ENCODE assay signal across 8 mouse cellular contexts in the genomic region with DNA sequence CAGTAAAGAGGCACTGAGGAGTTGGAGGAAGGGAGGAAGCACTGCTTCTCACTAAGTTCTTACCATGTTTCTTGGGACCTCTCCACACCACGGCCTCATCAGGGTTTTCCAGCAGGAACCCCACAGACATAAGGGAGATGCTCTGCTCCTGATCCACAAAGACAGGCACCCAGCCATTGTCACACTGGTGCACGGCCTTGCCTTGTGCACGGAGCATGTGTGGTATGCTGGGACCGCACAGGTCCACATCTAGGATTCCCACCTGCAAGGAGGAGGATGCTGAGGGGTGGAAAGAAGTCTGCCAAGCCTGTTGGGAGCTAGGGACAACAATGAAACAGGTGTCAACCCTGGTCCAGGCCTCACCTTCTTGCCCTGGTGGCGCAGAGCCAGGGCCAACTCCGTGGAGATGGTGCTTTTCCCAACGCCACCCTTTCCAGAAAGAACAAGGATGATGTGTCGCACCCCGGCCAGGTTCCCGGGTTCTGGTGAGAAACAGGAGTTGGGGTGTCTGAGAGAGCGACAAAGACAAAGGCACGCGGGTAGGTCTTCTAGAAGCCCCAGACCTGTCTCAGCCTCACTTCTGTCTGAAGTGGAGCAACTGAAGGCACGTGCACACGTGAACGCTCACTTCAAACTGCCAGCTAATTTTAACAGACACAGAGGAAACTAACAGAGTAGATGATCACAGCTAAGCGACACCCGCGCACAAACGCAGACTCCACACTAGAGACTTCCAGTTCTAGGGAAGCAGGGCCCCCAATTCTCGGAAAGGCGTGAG. TPM values are rescaled to one million over a fixed set of nuclear protein-coding genes. Genes with fewer than 3 reads are reported as not detected.
A peak's percentile ranks its signal among the peaks of the same experiment; 100 is the strongest.
DNase-seq lines count a peak whose midpoint lies in the region; ATAC-seq and TF ChIP-seq lines count a peak whose summit lies in the region.

No protein-coding gene starts in this region.

- H3K4me2 ChIP-seq in forebrain, embryonic 15.5 days (replicated peaks), result peak overlapping the region; percentile 79
- H3K4me2 ChIP-seq in liver, postnatal 0 days (ENCODE audit: low read depth, low read length), result peak overlapping the region; percentile 95

- peak in 1 of 2 experiments; percentile 21 for DNase-seq in heart, adult 2 months
- DNase-seq in heart, adult 18-20 months, result no peak
- no peak for DNase-seq in liver, postnatal 0 days
- DNase-seq in left cerebral cortex, adult 9 months (ENCODE audit: low spot score in 2 of 2), result no peak
- DNase-seq in spleen, postnatal 36 days (ENCODE audit: low spot score in 2 of 2), result no peak
- no peak for DNase-seq in Muller cell, postnatal 12 days (ENCODE audit: inconsistent ontology term)

- peak overlapping the region; percentile 71 for H3K27ac ChIP-seq in heart, adult 2 months
- H3K27ac ChIP-seq in ES-Bruce4 (ENCODE audit: insufficient read depth, low read length), result no peak overlapping the region
- no peak overlapping the region for H3K27ac ChIP-seq in forebrain, embryonic 15.5 days (replicated peaks)
- peak overlapping the region; percentile 69 for H3K27ac ChIP-seq in liver, postnatal 0 days (ENCODE audit: low read depth)

- H3K4me3 ChIP-seq in heart, adult 2 months, result peak overlapping the region; percentile 76
- H3K4me3 ChIP-seq in ES-Bruce4 (ENCODE audit: low read depth, low read length), result peak overlapping the region; percentile 99
- H3K4me3 ChIP-seq in forebrain, embryonic 15.5 days, result peak overlapping the region; percentile 58
- peak overlapping the region; percentile 98 for H3K4me3 ChIP-seq in liver, postnatal 0 days (ENCODE audit: low read depth, low read length)

- H3K27me3 ChIP-seq in heart, adult 2 months (ENCODE audit: control insufficient read depth, insufficient read depth, low read length), result no peaks in the 10 kb centered on the region
- H3K27me3 ChIP-seq in ES-Bruce4 (ENCODE audit: control insufficient read depth, insufficient read depth, low read length, poor library complexity, severe bottlenecking), result no peaks in the 10 kb centered on the region
- H3K27me3 ChIP-seq in forebrain, embryonic 15.5 days, result no peaks in the 10 kb centered on the region
- H3K27me3 ChIP-seq in liver, postnatal 0 days (ENCODE audit: insufficient read depth, low read length), result no peaks in the 10 kb centered on the region

- no peaks in the 10 kb centered on the region for H3K9me3 ChIP-seq in ES-Bruce4 (replicated peaks; ENCODE audit: control insufficient read depth, insufficient read depth, low read length, poor library complexity, severe bottlenecking)
- no peaks in the 10 kb centered on the region for H3K9me3 ChIP-seq in forebrain, embryonic 15.5 days
- H3K9me3 ChIP-seq in liver, postnatal 0 days (ENCODE audit: low read length), result no peaks in the 10 kb centered on the region

- intact Hi-C loops in heart, adult 2 months (cut with DNase I), result loop anchor here (2.0 kb wide), 1 partner anchor 35 kb away; a partner anchor contains a TSS

- no peak for TF ChIP-seq EP300 in heart, adult 2 months (IDR thresholded peaks at IDR 0.05; ENCODE audit: insufficient read depth, low read depth, low read length)
- TF ChIP-seq EP300 in ES-Bruce4 (IDR thresholded peaks at IDR 0.05; ENCODE audit: insufficient read depth, low read depth, low read length), result no peak
- TF ChIP-seq EP300 in liver, postnatal 0 days (IDR thresholded peaks at IDR 0.05; ENCODE audit: low read depth), result no peak

- no peak for TF ChIP-seq POLR2A in heart, adult 2 months (IDR thresholded peaks at IDR 0.05; ENCODE audit: insufficient read depth, low read depth, low read length)
- TF ChIP-seq POLR2A in ES-Bruce4 (IDR thresholded peaks at IDR 0.05; ENCODE audit: insufficient read depth, low read length), result no peak

- ATAC-seq in forebrain, embryonic 15.5 days (replicated peaks), result no peak
- no peak for ATAC-seq in liver, postnatal 0 days

- no peaks in the 10 kb centered on the region for H3K79me2 ChIP-seq in heart, adult 2 months (replicated peaks; ENCODE audit: control insufficient read depth, insufficient read depth, low read length)

- H3K36me3 ChIP-seq in heart, adult 2 months (ENCODE audit: control insufficient read depth, insufficient read depth, low read length), result no peaks in the 10 kb centered on the region
- 0 out of 2 replicates have a peak, but pooled peaks cover 3% of the 10 kb centered on the region for H3K36me3 ChIP-seq in ES-Bruce4 (ENCODE audit: control insufficient read depth, insufficient read depth, low read length, poor library complexity, severe bottlenecking)
- peaks cover 31% of the 10 kb centered on the region for H3K36me3 ChIP-seq in forebrain, embryonic 15.5 days
- peaks cover 55% of the 10 kb centered on the region for H3K36me3 ChIP-seq in liver, postnatal 0 days (replicated peaks; ENCODE audit: insufficient read depth, low read length)

- 20% methylated on average over 22 of the region's 22 CpGs for WGBS in heart, adult 2 months
- WGBS in forebrain, embryonic 15.5 days, result 26% methylated on average over 22 of the region's 22 CpGs
- 19% methylated on average over 22 of the region's 22 CpGs for WGBS in liver, postnatal 0 days (ENCODE audit: insufficient replicate concordance)

- no peak for TF ChIP-seq CTCF in heart, adult 2 months (IDR thresholded peaks at IDR 0.05)
- no peak for TF ChIP-seq CTCF in ES-Bruce4 (IDR thresholded peaks at IDR 0.05; ENCODE audit: low read depth, low read length)
- no peak for TF ChIP-seq CTCF in liver, postnatal 0 days (IDR thresholded peaks at IDR 0.05; ENCODE audit: low read depth)

- peaks cover 15% of the 10 kb centered on the region for H3K4me1 ChIP-seq in heart, adult 2 months (ENCODE audit: control insufficient read depth, insufficient read depth, low read length)
- H3K4me1 ChIP-seq in ES-Bruce4 (ENCODE audit: control insufficient read depth, insufficient read depth, low read length), result no peaks in the 10 kb centered on the region
- peaks cover 31% of the 10 kb centered on the region for H3K4me1 ChIP-seq in forebrain, embryonic 15.5 days
- peaks cover 23% of the 10 kb centered on the region for H3K4me1 ChIP-seq in liver, postnatal 0 days (ENCODE audit: insufficient read depth)

- peak overlapping the region; percentile 79 for H3K9ac ChIP-seq in heart, adult 2 months (ENCODE audit: low read depth, low read length)
- H3K9ac ChIP-seq in ES-Bruce4 (ENCODE audit: low read depth, poor library complexity, severe bottlenecking), result peak overlapping the region; percentile 50
- peak overlapping the region; percentile 43 for H3K9ac ChIP-seq in forebrain, embryonic 15.5 days (replicated peaks)
- peak overlapping the region; percentile 91 for H3K9ac ChIP-seq in liver, postnatal 0 days (replicated peaks)

RNA-seq across cellular contexts. Expression of a gene that starts 0.6 kb away (rescaled TPM):
- 10 to 100 TPM; 18.2 to 22.7 TPM for total RNA-seq in heart, adult 2 months (2021)
- polyA plus RNA-seq in heart, adult 2 months (2012; rRNA removed), result 17.8 and 17.9 TPM in 2 replicates
- 10 to 100 TPM; 20.0 to 21.3 TPM for total RNA-seq in heart, adult 18-20 months (2021)
- polyA plus RNA-seq in ES-Bruce4 (2011; ENCODE audit: insufficient read depth, insufficient read length, low read depth, missing spikeins), result 29.8 and 39.0 TPM in 2 replicates
- polyA plus RNA-seq in forebrain, embryonic 15.5 days (2015; fragmentation: Nextera tagmentation; extraction: Ambion mirVana), result 73.2 and 74.2 TPM in 2 replicates
- 41.5 and 46.4 TPM in 2 replicates for polyA plus RNA-seq in liver, postnatal 0 days (2015; fragmentation: Nextera tagmentation; extraction: Ambion mirVana)

RNA-seq across cellular contexts. Expression of a gene that starts 0.9 kb away (rescaled TPM):
- total RNA-seq in heart, adult 2 months (2021), result 10 to 100 TPM; 30.4 to 33.8 TPM
- 47.0 and 66.2 TPM in 2 replicates for polyA plus RNA-seq in heart, adult 2 months (2012; rRNA removed)
- 10 to 100 TPM; 28.1 to 34.0 TPM for total RNA-seq in heart, adult 18-20 months (2021)
- 10.5 and 13.8 TPM in 2 replicates for polyA plus RNA-seq in ES-Bruce4 (2011; ENCODE audit: insufficient read depth, insufficient read length, low read depth, missing spikeins)
- polyA plus RNA-seq in forebrain, embryonic 15.5 days (2015; fragmentation: Nextera tagmentation; extraction: Ambion mirVana), result 81.5 and 82.5 TPM in 2 replicates
- 43.5 and 45.5 TPM in 2 replicates for polyA plus RNA-seq in liver, postnatal 0 days (2015; fragmentation: Nextera tagmentation; extraction: Ambion mirVana)

RNA-seq across cellular contexts. Expression of a gene that starts 9.3 kb away (rescaled TPM):
- total RNA-seq in heart, adult 2 months (2021), result 10 to 100 TPM; 16.9 to 18.3 TPM
- polyA plus RNA-seq in heart, adult 2 months (2012; rRNA removed), result 19.3 and 20.3 TPM in 2 replicates
- 10 to 100 TPM; 18.4 to 22.3 TPM for total RNA-seq in heart, adult 18-20 months (2021)
- polyA plus RNA-seq in ES-Bruce4 (2011; ENCODE audit: insufficient read depth, insufficient read length, low read depth, missing spikeins), result 4.0 and 6.8 TPM in 2 replicates
- 32.8 and 34.6 TPM in 2 replicates for polyA plus RNA-seq in forebrain, embryonic 15.5 days (2015; fragmentation: Nextera tagmentation; extraction: Ambion mirVana)
- 11.3 and 11.9 TPM in 2 replicates for polyA plus RNA-seq in liver, postnatal 0 days (2015; fragmentation: Nextera tagmentation; extraction: Ambion mirVana)

RNA-seq across cellular contexts. Expression of a gene that starts 9.4 kb away (rescaled TPM):
- 100 to 1,000 TPM in 1 of 2 experiments, 10 to 100 TPM in 1; 95.6 to 102 TPM for total RNA-seq in heart, adult 2 months (2021)
- polyA plus RNA-seq in heart, adult 2 months (2012; rRNA removed), result 102 and 133 TPM in 2 replicates
- 100 to 1,000 TPM in 1 of 2 experiments, 10 to 100 TPM in 1; 99.9 to 125 TPM for total RNA-seq in heart, adult 18-20 months (2021)
- polyA plus RNA-seq in ES-Bruce4 (2011; ENCODE audit: insufficient read depth, insufficient read length, low read depth, missing spikeins), result 29.9 and 35.5 TPM in 2 replicates
- 77.6 and 82.2 TPM in 2 replicates for polyA plus RNA-seq in forebrain, embryonic 15.5 days (2015; fragmentation: Nextera tagmentation; extraction: Ambion mirVana)
- polyA plus RNA-seq in liver, postnatal 0 days (2015; fragmentation: Nextera tagmentation; extraction: Ambion mirVana), result 99.6 and 101 TPM in 2 replicates

RNA-seq across cellular contexts. Expression of a gene that starts 10.8 kb away (rescaled TPM):
- 10 to 100 TPM; 30.7 to 37.7 TPM for total RNA-seq in heart, adult 2 months (2021)
- polyA plus RNA-seq in heart, adult 2 months (2012; rRNA removed), result 46.4 and 55.2 TPM in 2 replicates
- 10 to 100 TPM; 33.8 to 36.0 TPM for total RNA-seq in heart, adult 18-20 months (2021)
- 31.1 and 32.3 TPM in 2 replicates for polyA plus RNA-seq in ES-Bruce4 (2011; ENCODE audit: insufficient read depth, insufficient read length, low read depth, missing spikeins)
- polyA plus RNA-seq in forebrain, embryonic 15.5 days (2015; fragmentation: Nextera tagmentation; extraction: Ambion mirVana), result 69.6 and 72.6 TPM in 2 replicates
- 37.1 and 37.8 TPM in 2 replicates for polyA plus RNA-seq in liver, postnatal 0 days (2015; fragmentation: Nextera tagmentation; extraction: Ambion mirVana)

Comparison
In these comparisons a context has a peak if more than half of its experiments do, and no peak if none do; other contexts are left out.
1. H3K27ac ChIP-seq: peak in heart, adult 2 months (single experiment) and liver, postnatal 0 days (single experiment); none in ES-Bruce4 (single experiment) and forebrain, embryonic 15.5 days (single experiment).
2. Peak in every context shown above with its lines, with median percentiles within 50 percentile points of each other: H3K4me3 ChIP-seq and H3K9ac ChIP-seq.